In genomic region chr11:70679361-70679760, GRCm38 (mm10) we compare ENCODE assay signal across 13 mouse cellular contexts.
"Had no signal": no experiment of that assay in that cellular context is flagged by ENCODE, and none has a peak within 500 bp of the region (broad histone marks: within the 10 kb centered on the region; RNA-seq: fewer than 3 reads in every experiment).

No protein-coding gene starts in this region.

- ATAC-seq: midbrain, embryonic 15.5 days had no signal

- H3K9me3 ChIP-seq: limb, embryonic 12.5 days; lung, embryonic 15.5 days; midbrain, embryonic 15.5 days; neural tube, embryonic 13.5 days had no signal

- H3K4me2 ChIP-seq: limb, embryonic 12.5 days; lung, embryonic 15.5 days; midbrain, embryonic 11.5 days; midbrain, embryonic 15.5 days; neural tube, embryonic 13.5 days had no signal

- H3K27ac ChIP-seq: limb, embryonic 12.5 days; lung, embryonic 15.5 days; midbrain, embryonic 15.5 days; neural tube, embryonic 13.5 days; stomach, postnatal 0 days had no signal

- H3K27me3 ChIP-seq: limb, embryonic 12.5 days; lung, embryonic 15.5 days; midbrain, embryonic 15.5 days; neural tube, embryonic 13.5 days had no signal

- H3K9ac ChIP-seq: limb, embryonic 12.5 days; liver, embryonic 14.5 days; lung, embryonic 15.5 days; midbrain, embryonic 15.5 days; neural tube, embryonic 13.5 days had no signal

- DNase-seq: kidney, adult 11 months; kidney, postnatal 14 days; layer of hippocampus, postnatal 36 days; lung, postnatal 14 days; right cerebral cortex, postnatal 14 days; thymus, postnatal 4 days had no signal

- H3K4me3 ChIP-seq: limb, embryonic 12.5 days; lung, embryonic 15.5 days; midbrain, embryonic 15.5 days; neural tube, embryonic 13.5 days had no signal
